Mouse (Mus musculus) splenic B cell, adult 2 months (primary cell): Measurements from ENCODE around the gene Cacna1e.

Source experiments
- DNase-seq: peaks from one replicate; pipeline ENCODE4 v3.0.0-alpha.2; 2011; ENCODE audit warnings: low read depth, low spot score
- H3K27me3 ChIP-seq: 2 replicates; pipeline ENCODE4 v1.6.1; 2012; ENCODE audit warnings: mild to moderate bottlenecking, low read length, moderate library complexity, mixed read lengths; ENCODE audit not compliant: control insufficient read depth, poor library complexity, insufficient read depth, severe bottlenecking
- H3K36me3 ChIP-seq: 2 replicates; pipeline ENCODE4 v1.6.1; 2012; ENCODE audit warnings: mild to moderate bottlenecking, low read length, moderate library complexity, mixed read lengths; ENCODE audit not compliant: control insufficient read depth, poor library complexity, insufficient read depth, severe bottlenecking

The Cacna1e gene

DNA sequence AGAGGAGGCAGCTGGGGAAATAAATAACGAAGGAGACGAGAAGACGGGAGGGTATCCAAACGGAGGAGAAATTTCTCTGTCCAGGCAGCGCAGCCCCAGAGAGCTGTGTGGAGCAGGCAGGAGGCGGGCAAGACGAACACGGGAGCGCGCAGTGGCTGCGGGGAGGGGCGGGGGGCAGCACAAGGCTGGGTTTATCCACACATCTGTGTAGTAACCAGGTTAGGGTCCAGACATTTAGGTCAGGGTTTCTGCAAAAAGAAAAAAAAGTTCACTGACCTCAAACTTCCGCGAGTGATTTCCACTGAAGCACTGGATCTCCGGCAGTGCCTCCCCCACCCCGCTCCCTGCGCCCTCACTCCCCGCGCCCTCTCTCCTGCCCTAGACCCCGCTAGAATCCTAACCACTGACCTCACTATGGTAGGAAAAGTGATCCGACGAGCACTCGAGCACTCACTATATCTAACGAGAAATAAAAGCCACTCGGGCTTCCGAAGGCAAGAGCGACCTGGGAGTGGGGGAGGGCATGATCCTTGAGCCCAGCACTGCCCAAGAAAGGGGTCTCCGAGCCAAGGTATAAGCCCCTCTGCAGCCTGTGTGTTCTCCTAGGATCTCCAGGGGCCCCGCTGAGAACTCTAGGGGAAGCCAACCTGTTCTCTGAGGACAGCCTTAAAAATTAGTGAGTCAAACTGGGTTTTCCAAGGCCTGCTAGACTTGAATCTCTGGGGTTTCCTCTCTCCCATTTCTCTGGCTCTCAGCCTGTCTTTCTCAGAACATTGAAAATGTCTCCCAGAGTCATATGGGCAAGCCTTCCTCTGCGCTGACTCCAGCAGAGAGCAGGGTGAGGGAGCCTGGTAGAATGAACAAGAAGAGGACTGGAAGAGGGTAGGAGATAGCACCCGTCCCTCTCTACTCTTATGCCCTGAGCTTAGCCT lies at the start of gene Cacna1e:
Gene Cacna1e (minus strand): TSS at position 227 of the 932 bp plus-strand sequence.
- DNase-seq, result peak; percentile 23
- no peaks in the 10 kb centered on the region for H3K36me3 ChIP-seq
- no peaks in the 10 kb centered on the region for H3K27me3 ChIP-seq

DNA sequence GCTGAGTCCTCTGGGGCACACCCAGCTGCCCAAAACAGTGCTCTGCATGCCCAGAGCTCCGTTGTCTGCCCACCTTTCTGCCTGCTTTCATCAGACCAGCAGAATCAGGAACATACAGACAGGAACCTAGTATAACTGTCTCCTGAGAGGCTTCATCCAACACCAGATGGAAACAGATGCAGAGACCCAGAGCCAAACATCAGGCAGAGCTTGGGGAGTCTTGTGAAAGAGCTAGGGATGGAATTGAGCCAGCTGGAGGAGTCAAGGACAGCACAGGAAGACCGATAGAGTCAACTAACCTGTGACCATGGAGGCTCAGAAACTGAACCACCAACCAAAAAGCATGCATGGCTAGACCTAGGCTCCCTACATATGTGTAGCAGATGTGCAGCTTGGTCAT lies 34.1 kb upstream of the Cacna1e start:
- H3K36me3 ChIP-seq, result no peaks in the 10 kb centered on the region

DNA sequence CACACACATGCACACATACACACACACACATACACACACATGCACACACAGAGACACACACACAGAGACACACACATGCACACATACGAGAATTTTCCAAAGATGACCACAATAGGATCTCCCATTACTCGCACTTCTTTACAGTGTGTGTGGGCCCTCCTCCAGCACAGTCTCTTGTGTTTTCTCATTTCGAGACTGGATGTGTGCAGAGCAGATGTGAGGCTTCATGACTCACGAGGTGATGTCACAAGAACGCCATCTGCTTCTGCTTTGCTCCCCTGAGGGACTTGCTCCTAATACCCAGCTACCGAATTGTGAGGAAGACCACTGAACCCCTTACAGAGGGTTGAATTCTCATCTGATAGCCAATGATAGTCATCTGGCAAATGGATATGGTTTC lies 33.1 kb upstream of the Cacna1e start:
- Histone ChIP-seq H3K36me3 (no peaks in the 10 kb centered on the region), H3K27me3 (no peaks in the 10 kb centered on the region)
- no peak for DNase-seq

More for the DNA sequence above, 34.1 kb upstream of the Cacna1e start:
- no peaks in the 10 kb centered on the region for H3K27me3 ChIP-seq
- DNase-seq, result no peak

DNA sequence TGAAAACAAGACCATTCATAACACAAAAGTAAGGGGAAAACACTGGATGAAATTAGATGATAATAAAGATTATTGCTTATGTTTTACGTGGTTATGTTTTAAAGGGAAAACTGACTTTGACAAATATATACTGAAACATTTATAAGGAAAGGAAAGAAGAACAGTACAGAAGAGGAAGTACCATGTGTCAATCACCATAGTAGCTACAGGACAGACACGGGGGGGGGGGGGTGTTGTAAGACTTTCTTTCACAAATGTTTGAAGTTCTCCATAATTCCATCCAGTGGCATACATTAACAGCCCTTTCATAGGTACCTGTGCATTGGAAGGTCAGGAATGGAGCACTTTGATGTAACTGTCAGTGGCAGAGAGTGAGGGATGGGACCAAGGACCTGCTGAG lies 25.3 kb upstream of the Cacna1e start:
- peak; percentile 7 for DNase-seq
- no peaks in the 10 kb centered on the region for H3K27me3 ChIP-seq
- no peaks in the 10 kb centered on the region for H3K36me3 ChIP-seq

DNA sequence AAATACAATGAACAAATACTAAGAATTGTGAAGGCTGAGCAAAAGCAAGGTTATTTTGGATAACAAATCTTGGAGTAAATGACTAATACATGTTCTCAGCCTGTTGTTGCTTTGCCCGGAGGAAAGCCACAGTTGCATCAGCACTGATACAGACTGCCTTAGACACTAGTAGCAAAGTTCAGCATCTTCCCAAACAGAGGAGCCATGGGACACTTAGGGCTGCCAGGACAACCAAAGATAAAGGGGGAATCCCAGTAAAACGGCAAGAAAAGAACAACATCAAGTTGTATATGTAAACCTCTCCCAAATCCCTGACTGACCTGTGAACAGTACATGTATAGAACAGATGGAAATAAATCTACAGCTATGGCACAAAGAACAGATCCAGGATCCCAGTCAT lies 13.1 kb upstream of the Cacna1e start:
- no peaks in the 10 kb centered on the region for H3K36me3 ChIP-seq
- no peaks in the 10 kb centered on the region for H3K27me3 ChIP-seq
- DNase-seq, result no peak

DNA sequence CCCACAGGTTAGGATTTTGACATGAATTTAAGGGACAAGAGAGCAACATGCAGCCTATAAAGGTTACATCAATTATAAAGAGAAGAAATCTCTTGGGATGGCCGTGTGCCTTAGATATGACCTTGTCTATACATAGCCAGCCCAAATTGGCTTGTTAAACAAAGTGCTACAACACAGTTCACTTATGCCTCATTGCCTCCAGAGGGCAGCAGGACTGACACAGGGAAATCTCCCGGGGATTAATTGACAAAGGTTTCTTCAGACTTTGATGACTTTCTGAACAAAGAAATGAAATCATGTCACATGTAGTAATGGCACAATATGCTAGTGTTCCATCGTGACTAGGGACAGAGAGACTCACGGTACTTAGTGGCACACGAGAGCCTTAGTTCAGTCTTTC lies 5.9 kb upstream of the Cacna1e start:
- peak; percentile 28 for DNase-seq
- no peaks in the 10 kb centered on the region for H3K36me3 ChIP-seq
- no peaks in the 10 kb centered on the region for H3K27me3 ChIP-seq

DNA sequence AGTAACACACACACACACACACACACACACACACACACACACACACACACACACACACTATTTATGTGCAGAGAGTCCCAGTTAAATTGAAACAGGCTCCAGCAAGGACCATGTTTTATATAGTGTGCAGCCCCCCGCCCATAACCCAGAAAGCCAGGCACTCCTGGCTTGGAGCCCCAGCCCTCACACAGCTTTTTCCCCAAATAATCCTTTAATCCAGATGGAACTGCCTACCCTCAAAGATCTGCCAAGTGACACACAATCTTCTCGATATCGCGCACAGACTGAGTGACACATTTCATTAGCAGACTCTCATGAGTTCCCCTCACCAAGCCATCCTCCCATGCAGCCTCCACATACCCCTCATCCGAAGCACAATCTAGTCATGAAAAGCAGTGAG lies 4.2 kb upstream of the Cacna1e start:
- Histone ChIP-seq H3K36me3 (no peaks in the 10 kb centered on the region), H3K27me3 (no peaks in the 10 kb centered on the region)
- no peak for DNase-seq

DNA sequence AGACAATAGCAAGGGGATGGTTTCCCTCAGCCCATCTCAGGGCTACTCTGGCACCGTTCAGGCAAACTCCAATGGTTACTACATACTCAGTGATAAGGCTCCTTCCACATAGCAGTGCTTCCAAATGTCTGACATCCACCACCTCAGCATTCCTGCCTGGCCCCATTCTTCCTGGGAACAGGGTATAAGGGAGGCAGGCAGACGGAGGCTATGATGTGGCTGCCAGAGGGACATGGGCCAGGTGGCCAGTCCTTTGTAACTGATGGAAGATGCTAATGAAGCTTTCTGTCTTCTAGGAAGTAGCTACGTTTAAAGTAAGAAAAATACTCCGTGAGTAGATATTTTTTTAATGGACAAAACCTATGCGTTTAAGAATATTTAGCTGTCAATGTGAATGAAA lies 3.7 kb upstream of the Cacna1e start:
- DNase-seq, result no peak
- Histone ChIP-seq H3K27me3 (no peaks in the 10 kb centered on the region), H3K36me3 (no peaks in the 10 kb centered on the region)

DNA sequence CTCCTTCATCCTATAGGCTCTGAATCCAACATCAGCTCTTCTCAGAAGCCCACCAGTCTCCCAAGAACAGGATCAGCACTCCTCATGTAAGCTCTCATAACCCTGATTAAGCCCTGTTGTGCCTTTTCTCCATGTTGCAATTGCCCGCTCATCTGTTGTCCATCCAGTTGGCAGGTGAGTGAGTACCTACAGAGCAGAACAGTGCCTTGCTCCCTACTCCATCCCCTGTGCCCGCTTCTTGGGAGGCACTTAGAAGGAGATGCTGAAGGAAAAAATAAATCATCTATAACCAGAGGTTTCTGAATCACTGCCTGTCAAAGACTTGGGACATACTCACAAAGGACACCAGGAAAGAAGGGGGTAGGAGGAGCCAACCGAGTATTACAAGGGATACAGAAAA lies 3.2 kb upstream of the Cacna1e start:
- no peak for DNase-seq
- Histone ChIP-seq H3K36me3 (no peaks in the 10 kb centered on the region), H3K27me3 (no peaks in the 10 kb centered on the region)

DNA sequence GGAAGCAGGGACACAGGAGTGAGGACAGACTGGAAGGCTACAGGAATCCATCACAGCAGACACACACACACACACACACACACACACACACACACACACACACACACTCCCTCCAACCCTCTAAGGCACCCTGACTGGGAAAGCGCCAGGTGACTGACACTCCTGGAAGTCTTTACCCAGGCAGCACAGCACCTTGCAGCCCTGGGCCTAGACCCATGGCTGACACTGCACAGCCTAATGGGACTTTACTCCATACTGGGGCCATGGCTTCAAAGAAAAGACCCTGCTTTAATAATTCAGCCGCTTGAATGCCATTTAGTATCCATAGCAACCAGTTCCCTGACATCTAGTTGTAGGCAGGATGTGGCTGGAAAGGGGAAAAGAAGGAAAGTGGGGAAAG lies 2.3 kb upstream of the Cacna1e start:
- H3K36me3 ChIP-seq, result no peaks in the 10 kb centered on the region
- H3K27me3 ChIP-seq, result no peaks in the 10 kb centered on the region
- no peak for DNase-seq

DNA sequence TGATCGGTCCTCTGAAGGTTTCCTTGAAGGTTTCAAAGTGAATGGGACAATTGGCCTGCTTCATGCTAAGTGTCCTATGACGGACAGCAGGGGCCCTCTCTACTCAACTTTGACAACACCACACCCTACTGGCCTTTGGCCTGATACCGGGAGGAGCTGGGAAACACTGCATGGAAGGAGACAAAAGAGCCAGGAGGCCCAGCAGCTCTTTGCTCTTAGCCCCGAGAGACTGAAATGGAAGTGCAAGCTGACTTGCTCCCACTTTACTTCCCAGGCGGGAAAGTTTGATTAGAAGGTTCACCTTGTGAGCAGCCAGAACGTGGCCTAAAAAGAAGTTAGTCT lies 877 bp upstream of the Cacna1e start:
- peak; percentile 52 for DNase-seq
- Histone ChIP-seq H3K27me3 (no peaks in the 10 kb centered on the region), H3K36me3 (no peaks in the 10 kb centered on the region)

DNA sequence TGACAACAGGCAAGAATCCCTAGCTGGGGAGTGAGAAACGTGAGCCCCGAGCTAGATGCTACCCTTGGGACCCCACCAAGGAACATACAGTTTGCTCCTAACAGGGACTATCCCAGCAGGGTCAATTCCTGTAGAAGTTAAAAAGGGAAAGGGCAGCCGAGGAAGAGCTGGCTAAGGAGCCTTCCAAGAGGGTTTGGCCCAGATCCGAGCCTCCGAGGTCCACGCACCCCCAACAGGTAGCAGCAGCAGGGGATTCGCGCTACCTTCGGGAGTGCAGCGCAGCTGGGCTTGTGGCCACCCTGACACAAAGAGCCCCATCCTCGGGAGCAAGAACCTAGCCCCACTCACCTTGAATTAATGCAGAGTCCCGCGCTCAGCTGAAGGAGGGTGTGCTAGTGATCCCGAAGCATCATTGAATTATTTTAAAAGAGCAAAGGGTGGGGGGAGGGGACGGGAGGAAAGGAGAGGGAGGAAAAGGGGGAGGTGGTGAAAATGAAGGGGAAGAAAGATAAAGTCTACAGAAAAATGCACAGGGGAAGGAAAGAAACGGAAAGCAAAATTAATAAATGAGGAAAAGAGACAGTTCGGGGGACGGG lies 607 bp downstream of the Cacna1e start:
- Histone ChIP-seq H3K27me3 (no peaks in the 10 kb centered on the region), H3K36me3 (no peaks in the 10 kb centered on the region)
- DNase-seq, result peak; percentile 17

DNA sequence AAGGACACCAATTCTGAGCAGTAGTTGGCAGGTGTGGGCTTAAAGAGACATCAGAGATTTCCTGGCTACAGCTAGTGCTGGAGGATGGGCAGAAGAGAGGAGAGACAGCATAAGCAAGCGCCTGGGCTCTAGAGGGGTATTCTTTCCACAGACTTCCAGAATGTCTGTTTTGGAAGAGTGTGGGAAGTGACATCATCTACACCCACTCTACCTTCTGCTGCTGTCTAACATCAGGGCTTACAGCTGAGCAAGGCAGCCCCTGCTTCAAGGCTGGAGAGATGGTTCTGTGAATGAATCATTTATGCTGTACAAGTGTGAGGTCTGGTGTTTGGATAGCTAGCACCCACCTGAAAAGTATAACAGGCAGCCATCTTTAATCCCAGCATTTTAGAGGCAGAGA lies 18.3 kb downstream of the Cacna1e start:
- no peaks in the 10 kb centered on the region for H3K27me3 ChIP-seq
- DNase-seq, result no peak
- H3K36me3 ChIP-seq, result no peaks in the 10 kb centered on the region

DNA sequence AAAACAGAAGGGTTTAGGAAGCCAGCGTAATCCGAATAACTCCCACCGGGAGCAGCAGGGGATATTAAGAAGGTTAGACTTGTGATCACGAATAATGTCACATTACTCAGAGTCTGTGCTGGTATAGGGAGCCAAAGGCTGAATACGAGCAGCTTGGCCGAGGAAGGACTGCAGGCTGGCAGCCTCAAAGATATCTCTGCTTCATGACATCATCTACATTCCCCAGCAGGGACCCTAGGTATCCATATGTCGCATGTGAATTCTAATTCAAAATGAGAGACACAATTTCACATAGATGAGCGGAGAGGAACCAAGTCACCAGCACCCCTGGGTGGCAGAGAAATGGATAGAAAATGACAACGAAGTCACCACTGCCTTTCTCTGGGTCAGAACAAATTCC lies 22.9 kb downstream of the Cacna1e start:
- Histone ChIP-seq H3K27me3 (no peaks in the 10 kb centered on the region), H3K36me3 (no peaks in the 10 kb centered on the region)
- no peak for DNase-seq

DNA sequence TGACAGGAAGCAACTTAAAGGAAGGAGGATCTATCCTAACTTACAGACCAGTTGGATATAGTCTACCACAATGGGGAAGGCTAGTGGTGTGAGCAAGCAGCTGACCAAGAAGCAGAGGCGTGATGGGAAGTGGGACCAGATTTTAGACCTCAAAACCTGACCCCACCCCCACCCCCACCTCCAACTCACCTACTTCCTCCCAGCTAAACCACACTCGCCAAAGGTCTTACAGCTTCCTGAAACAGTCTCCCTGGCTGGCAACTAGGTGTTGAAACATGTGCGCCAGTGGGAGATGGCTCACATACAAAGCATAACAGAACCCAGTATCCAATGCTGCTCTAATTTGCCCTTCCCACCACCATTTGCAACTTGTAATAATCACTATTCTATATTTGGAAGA lies 29.7 kb downstream of the Cacna1e start:
- peak; percentile 64 for DNase-seq
- Histone ChIP-seq H3K27me3 (no peaks in the 10 kb centered on the region), H3K36me3 (no peaks in the 10 kb centered on the region)
